Mouse (Mus musculus) 416B (cell line): ENCODE results near the gene Zfyve27.

Experiments used
- DNase-seq: peaks from one replicate; pipeline ENCODE4 v3.0.0; 2011; ENCODE audit warnings: low read depth

Gene Zfyve27

DNA sequence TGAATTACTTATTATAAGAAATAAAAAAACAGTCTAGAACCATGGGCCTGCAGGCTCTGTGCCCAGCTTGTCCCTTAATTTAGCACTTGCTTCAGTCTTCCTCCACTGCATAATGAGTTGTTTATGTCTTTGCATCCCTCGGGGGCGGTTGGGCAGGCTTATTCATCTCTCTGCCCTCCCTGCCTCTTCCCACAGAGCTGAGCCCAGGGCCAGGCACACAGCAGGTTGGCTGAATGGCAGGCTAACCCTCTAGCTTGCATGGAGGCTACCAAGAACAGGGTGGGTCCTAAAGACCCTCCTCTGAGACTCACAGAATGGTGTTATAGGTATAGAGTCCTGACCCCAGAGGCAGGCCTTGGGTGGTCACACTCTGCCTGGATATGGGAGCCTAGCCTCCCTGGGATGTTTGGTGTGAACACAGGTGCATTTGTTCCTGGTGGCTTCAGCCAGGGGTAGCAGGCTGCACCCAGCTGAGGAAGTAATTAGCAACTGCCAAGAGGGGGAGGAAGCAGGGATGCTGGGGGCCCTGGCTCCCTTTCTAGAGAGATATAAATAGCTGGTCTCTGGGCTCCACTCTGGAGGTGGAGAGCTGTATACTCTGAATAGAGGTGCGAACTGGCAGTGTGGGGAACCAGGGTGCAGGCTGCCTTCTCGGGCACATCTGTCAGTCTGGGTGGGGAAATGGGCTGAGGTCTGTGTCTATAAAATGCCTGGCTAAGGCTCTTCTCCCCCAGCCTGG, 74.0 kb downstream of the Zfyve27 start:
- no peak for DNase-seq

DNA sequence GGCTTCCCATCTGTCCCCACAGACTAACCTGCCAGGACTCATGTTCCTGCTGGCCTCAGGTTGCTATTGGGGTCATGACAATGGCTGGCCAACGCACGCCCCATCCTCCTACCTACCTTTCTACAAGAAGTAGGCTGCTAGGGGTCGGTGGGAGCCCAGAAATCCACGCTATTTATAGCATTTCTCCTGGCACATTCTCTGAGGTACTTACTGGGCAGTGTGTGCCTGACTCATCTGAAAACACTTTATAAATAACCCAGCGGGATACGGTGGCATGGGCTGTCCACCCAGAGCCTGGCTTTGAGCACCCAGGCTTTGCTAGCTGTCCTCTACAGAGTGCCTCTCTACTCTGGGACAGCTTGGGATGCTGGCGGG, 74.6 kb downstream of the Zfyve27 start:
- DNase-seq, result no peak

- DNase-seq, result no peak
Observed at GRCm38 (mm10) chr19:42240881-42241280, 77.1 kb downstream of the Zfyve27 start.

DNA sequence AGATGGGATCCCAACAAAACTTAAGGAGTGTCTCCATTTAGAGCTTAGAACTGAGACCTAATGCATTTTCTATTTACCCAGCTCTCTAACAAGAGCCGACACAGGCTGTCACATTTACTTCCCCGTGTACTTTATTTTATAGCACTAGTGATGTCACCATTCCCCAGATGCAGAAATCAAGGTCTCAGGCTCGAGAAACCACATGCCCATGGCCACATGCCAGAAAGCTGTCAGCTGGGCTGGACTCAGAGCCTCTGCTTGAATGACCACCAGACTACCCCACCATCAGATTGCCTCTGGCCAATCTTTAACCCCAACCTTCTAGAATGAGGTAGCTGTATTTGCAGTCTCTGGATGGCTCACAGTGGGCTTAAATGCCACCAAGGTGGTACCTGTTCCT, 79.7 kb downstream of the Zfyve27 start:
- peak; percentile 19 for DNase-seq
